Mouse (Mus musculus): ENCODE data around the gene Agtr1b. TPM values are rescaled to one million over a fixed set of nuclear protein-coding genes. Genes with fewer than 3 reads are reported as not detected.

Agtr1b gene
- total RNA-seq, 1 experiment, result not detected

DNA sequence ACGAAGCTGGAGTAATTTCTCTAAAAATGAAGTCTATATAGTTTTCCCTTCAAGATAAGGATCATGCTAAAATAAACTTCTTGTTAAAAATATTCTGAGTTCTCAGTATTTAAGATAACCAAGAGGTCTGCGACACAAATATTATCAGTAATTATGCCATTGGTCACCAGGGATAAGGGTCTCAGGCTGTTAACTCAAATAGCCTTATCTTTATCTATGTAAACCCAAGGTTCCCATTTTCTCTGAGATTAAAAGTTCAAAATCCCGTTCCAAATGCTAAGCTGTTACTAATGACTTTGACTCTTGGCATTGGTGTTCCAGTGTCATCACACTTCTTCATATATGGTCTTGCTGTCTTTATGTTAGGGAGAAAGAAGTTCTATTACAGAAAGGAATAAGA lies 71.4 kb downstream of the Agtr1b start:
- in situ Hi-C loops (cut with MboI; ENCODE audit: low sequenced_read_pairs in 2 of 2, unreplicated experiment in 2 of 2), result no loop called here
- no peaks in the 10 kb centered on the region for H3K9me3 ChIP-seq (ENCODE audit: control insufficient read depth, insufficient read depth, low read depth, low read length)
- no peak overlapping the region for H3K4me3 ChIP-seq (ENCODE audit: insufficient read depth in 1 of 2, low read depth in 1 of 2, low read length in 2 of 2, poor library complexity in 1 of 2, severe bottlenecking in 1 of 2)
- H3K36me3 ChIP-seq (ENCODE audit: control insufficient read depth, insufficient read depth, low read length, poor library complexity, severe bottlenecking), result no peaks in the 10 kb centered on the region
- H3K27ac ChIP-seq (ENCODE audit: insufficient read depth, low read depth, low read length, poor library complexity, severe bottlenecking), result no peak overlapping the region
- no peak for DNase-seq (ENCODE audit: low read depth, low spot score)
- no peaks in the 10 kb centered on the region for H3K4me1 ChIP-seq (ENCODE audit: control insufficient read depth in 2 of 2, insufficient read depth in 2 of 2, low read length in 2 of 2, poor library complexity in 1 of 2)
- no peak overlapping the region for H3K9ac ChIP-seq (ENCODE audit: insufficient read depth, low read depth, low read length, poor library complexity, severe bottlenecking)
- TF ChIP-seq ZC3H11A (IDR thresholded peaks at IDR 0.05; ENCODE audit: borderline replicate concordance, low read depth, low read length), result no peak

DNA sequence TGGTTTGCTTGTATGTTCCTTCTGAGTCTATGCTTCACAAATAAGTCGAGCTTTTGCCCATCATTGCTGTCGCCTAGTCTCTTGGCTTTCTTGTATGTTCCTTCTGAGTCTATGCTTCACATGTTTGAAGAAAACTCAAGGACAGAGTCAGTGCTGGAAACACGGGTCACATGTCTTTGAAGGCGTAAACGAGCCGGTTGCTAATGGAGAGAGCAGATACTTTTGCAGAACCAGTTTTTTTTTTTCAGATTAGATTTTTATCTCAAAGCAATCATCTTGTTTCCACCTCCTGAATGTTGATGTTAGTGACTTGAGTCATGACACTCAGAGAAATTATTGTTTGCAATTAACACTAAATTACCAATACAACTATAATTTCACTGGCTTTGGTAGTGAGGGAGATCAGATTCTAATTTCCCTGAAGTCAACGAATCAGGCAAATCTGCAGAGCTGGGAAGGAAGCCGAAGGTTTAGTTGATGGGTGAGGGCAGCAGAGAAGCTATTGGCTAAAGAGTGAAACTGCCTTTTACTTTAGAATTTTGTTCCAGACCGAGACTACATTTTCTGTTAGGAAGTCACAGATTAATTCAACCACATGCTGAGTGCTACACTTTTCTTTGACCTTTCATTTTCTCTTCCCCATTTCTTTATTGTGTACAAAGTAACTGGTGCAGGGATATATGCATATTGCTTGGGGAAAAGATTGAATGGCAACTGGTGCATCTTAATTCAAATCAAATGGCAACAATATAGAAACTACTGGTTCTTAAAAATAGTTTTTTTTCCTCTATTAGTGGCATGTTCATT lies 72.2 kb downstream of the Agtr1b start:
- in situ Hi-C loops (cut with MboI; ENCODE audit: low sequenced_read_pairs in 2 of 2, unreplicated experiment in 2 of 2), result no loop called here
- Histone ChIP-seq H3K4me1 (ENCODE audit: control insufficient read depth in 2 of 2, insufficient read depth in 2 of 2, low read length in 2 of 2, poor library complexity in 1 of 2) (no peaks in the 10 kb centered on the region), H3K9me3 (ENCODE audit: control insufficient read depth, insufficient read depth, low read depth, low read length) (no peaks in the 10 kb centered on the region), H3K9ac (ENCODE audit: insufficient read depth, low read depth, low read length, poor library complexity, severe bottlenecking) (no peak overlapping the region), H3K4me3 (ENCODE audit: insufficient read depth in 1 of 2, low read depth in 1 of 2, low read length in 2 of 2, poor library complexity in 1 of 2, severe bottlenecking in 1 of 2) (no peak overlapping the region), H3K27ac (ENCODE audit: insufficient read depth, low read depth, low read length, poor library complexity, severe bottlenecking) (no peak overlapping the region), H3K36me3 (ENCODE audit: control insufficient read depth, insufficient read depth, low read length, poor library complexity, severe bottlenecking) (no peaks in the 10 kb centered on the region)
- DNase-seq (ENCODE audit: low read depth, low spot score), result no peak
- no peak for TF ChIP-seq ZC3H11A (IDR thresholded peaks at IDR 0.05; ENCODE audit: borderline replicate concordance, low read depth, low read length)
- TF ChIP-seq HCFC1 (IDR thresholded peaks at IDR 0.05; ENCODE audit: borderline replicate concordance, insufficient read depth, low read length), result no peak
- TF ChIP-seq MAFK (IDR thresholded peaks at IDR 0.05; ENCODE audit: insufficient read depth, low read depth, low read length), result no peak
- no peak for TF ChIP-seq CHD2 (IDR thresholded peaks at IDR 0.05; ENCODE audit: low read depth, low read length)
- TF ChIP-seq ZNF384 (IDR thresholded peaks at IDR 0.05; ENCODE audit: low read depth, low read length), result no peak

GRCm38 (mm10) chr3:20291370-20291769 lies 75.6 kb downstream of the Agtr1b start:
- H3K27ac ChIP-seq (ENCODE audit: insufficient read depth, low read depth, low read length, poor library complexity, severe bottlenecking), result no peak overlapping the region
- no peak overlapping the region for H3K4me3 ChIP-seq (ENCODE audit: insufficient read depth in 1 of 2, low read depth in 1 of 2, low read length in 2 of 2, poor library complexity in 1 of 2, severe bottlenecking in 1 of 2)
- TF ChIP-seq ZC3H11A (IDR thresholded peaks at IDR 0.05; ENCODE audit: borderline replicate concordance, low read depth, low read length), result no peak
- no peak for TF ChIP-seq HCFC1 (IDR thresholded peaks at IDR 0.05; ENCODE audit: borderline replicate concordance, insufficient read depth, low read length)
- no peak for TF ChIP-seq ZNF384 (IDR thresholded peaks at IDR 0.05; ENCODE audit: low read depth, low read length)
- no peak for TF ChIP-seq CHD2 (IDR thresholded peaks at IDR 0.05; ENCODE audit: low read depth, low read length)
- no peak for TF ChIP-seq MAFK (IDR thresholded peaks at IDR 0.05; ENCODE audit: insufficient read depth, low read depth, low read length)
- no peaks in the 10 kb centered on the region for H3K4me1 ChIP-seq (ENCODE audit: control insufficient read depth in 2 of 2, insufficient read depth in 2 of 2, low read length in 2 of 2, poor library complexity in 1 of 2)
- H3K36me3 ChIP-seq (ENCODE audit: control insufficient read depth, insufficient read depth, low read length, poor library complexity, severe bottlenecking), result no peaks in the 10 kb centered on the region
- no peaks in the 10 kb centered on the region for H3K9me3 ChIP-seq (ENCODE audit: control insufficient read depth, insufficient read depth, low read depth, low read length)
- in situ Hi-C loops (cut with MboI; ENCODE audit: low sequenced_read_pairs in 2 of 2, unreplicated experiment in 2 of 2), result no loop called here
- H3K9ac ChIP-seq (ENCODE audit: insufficient read depth, low read depth, low read length, poor library complexity, severe bottlenecking), result no peak overlapping the region
- peak; percentile 30 for DNase-seq (ENCODE audit: low read depth, low spot score)

GRCm38 (mm10) chr3:20288761-20289160 lies 78.2 kb downstream of the Agtr1b start:
- no peak overlapping the region for H3K4me3 ChIP-seq (ENCODE audit: insufficient read depth in 1 of 2, low read depth in 1 of 2, low read length in 2 of 2, poor library complexity in 1 of 2, severe bottlenecking in 1 of 2)
- H3K9ac ChIP-seq (ENCODE audit: insufficient read depth, low read depth, low read length, poor library complexity, severe bottlenecking), result no peak overlapping the region
- H3K36me3 ChIP-seq (ENCODE audit: control insufficient read depth, insufficient read depth, low read length, poor library complexity, severe bottlenecking), result no peaks in the 10 kb centered on the region
- in situ Hi-C loops (cut with MboI; ENCODE audit: low sequenced_read_pairs in 2 of 2, unreplicated experiment in 2 of 2), result no loop called here
- TF ChIP-seq ZNF384 (IDR thresholded peaks at IDR 0.05; ENCODE audit: low read depth, low read length) (no peak), MAFK (IDR thresholded peaks at IDR 0.05; ENCODE audit: insufficient read depth, low read depth, low read length) (no peak), ZC3H11A (IDR thresholded peaks at IDR 0.05; ENCODE audit: borderline replicate concordance, low read depth, low read length) (no peak), CHD2 (IDR thresholded peaks at IDR 0.05; ENCODE audit: low read depth, low read length) (no peak), HCFC1 (IDR thresholded peaks at IDR 0.05; ENCODE audit: borderline replicate concordance, insufficient read depth, low read length) (no peak)
- H3K27ac ChIP-seq (ENCODE audit: insufficient read depth, low read depth, low read length, poor library complexity, severe bottlenecking), result no peak overlapping the region
- H3K4me1 ChIP-seq (ENCODE audit: control insufficient read depth in 2 of 2, insufficient read depth in 2 of 2, low read length in 2 of 2, poor library complexity in 1 of 2), result no peaks in the 10 kb centered on the region
- no peaks in the 10 kb centered on the region for H3K9me3 ChIP-seq (ENCODE audit: control insufficient read depth, insufficient read depth, low read depth, low read length)
- no peak for DNase-seq (ENCODE audit: low read depth, low spot score)

GRCm38 (mm10) chr3:20281796-20282195 lies 85.2 kb downstream of the Agtr1b start:
- no peak for TF ChIP-seq CHD2 (IDR thresholded peaks at IDR 0.05; ENCODE audit: low read depth, low read length)
- no peak for TF ChIP-seq ZC3H11A (IDR thresholded peaks at IDR 0.05; ENCODE audit: borderline replicate concordance, low read depth, low read length)
- no peak for TF ChIP-seq MAFK (IDR thresholded peaks at IDR 0.05; ENCODE audit: insufficient read depth, low read depth, low read length)
- no peak for TF ChIP-seq ZNF384 (IDR thresholded peaks at IDR 0.05; ENCODE audit: low read depth, low read length)
- no peak for TF ChIP-seq HCFC1 (IDR thresholded peaks at IDR 0.05; ENCODE audit: borderline replicate concordance, insufficient read depth, low read length)
- Histone ChIP-seq H3K9me3 (ENCODE audit: control insufficient read depth, insufficient read depth, low read depth, low read length) (no peaks in the 10 kb centered on the region), H3K4me1 (ENCODE audit: control insufficient read depth in 2 of 2, insufficient read depth in 2 of 2, low read length in 2 of 2, poor library complexity in 1 of 2) (no peaks in the 10 kb centered on the region), H3K36me3 (ENCODE audit: control insufficient read depth, insufficient read depth, low read length, poor library complexity, severe bottlenecking) (no peaks in the 10 kb centered on the region), H3K9ac (ENCODE audit: insufficient read depth, low read depth, low read length, poor library complexity, severe bottlenecking) (no peak overlapping the region), H3K4me3 (ENCODE audit: insufficient read depth in 1 of 2, low read depth in 1 of 2, low read length in 2 of 2, poor library complexity in 1 of 2, severe bottlenecking in 1 of 2) (no peak overlapping the region), H3K27ac (ENCODE audit: insufficient read depth, low read depth, low read length, poor library complexity, severe bottlenecking) (no peak overlapping the region)
- in situ Hi-C loops (cut with MboI; ENCODE audit: low sequenced_read_pairs in 2 of 2, unreplicated experiment in 2 of 2), result no loop called here
- no peak for DNase-seq (ENCODE audit: low read depth, low spot score)
